Mouse (Mus musculus) kidney, adult 2 months (tissue): ENCODE data around the gene Plvap. TPM values are rescaled to one million over a fixed set of nuclear protein-coding genes. Genes with fewer than 3 reads are reported as not detected.
"Not testable (repeated sequence)": the region's sequence is repeated elsewhere in the genome, so short reads cannot be mapped to it uniquely, and the experiment has no call there.

Experiments used
- DNase-seq: peaks from one replicate; pipeline ENCODE4 v3.0.0; 2021
- H3K27ac ChIP-seq: fragments of 200-500 bp; 2 replicates; pipeline ENCODE4 v1.5.1; 2012; ENCODE audit warnings: low read depth, low read length, control low read depth, inconsistent platforms; ENCODE audit not compliant: insufficient read depth
- H3K27me3 ChIP-seq: fragments of 200-500 bp; replicated peaks from 2 replicates; pipeline ENCODE4 v1.6.1; 2012; ENCODE audit warnings: mild to moderate bottlenecking, moderate library complexity, low read length, inconsistent platforms; ENCODE audit not compliant: control insufficient read depth, insufficient read depth
- H3K36me3 ChIP-seq: fragments of 200-500 bp; 2 replicates; pipeline ENCODE4 v1.6.1; 2012; ENCODE audit warnings: mild to moderate bottlenecking, moderate library complexity, low read length, inconsistent platforms; ENCODE audit not compliant: control insufficient read depth, insufficient read depth
- H3K4me1 ChIP-seq: fragments of 200-500 bp; 2 replicates; pipeline ENCODE4 v1.6.1; 2011; ENCODE audit warnings: low read length; ENCODE audit not compliant: control insufficient read depth, insufficient read depth
- H3K4me3 ChIP-seq: fragments of 200-500 bp; 2 replicates; pipeline ENCODE4 v1.5.1; 2011; ENCODE audit warnings: mild to moderate bottlenecking, low read depth, low read length, control low read depth; ENCODE audit not compliant: insufficient read depth
- CTCF ChIP-seq: fragments of 200-500 bp; conservative IDR thresholded peaks from 2 replicates; pipeline ENCODE4 v1.5.1; 2011; ENCODE audit warnings: low read depth, mild to moderate bottlenecking, control low read depth, low read length, moderate library complexity, mixed read lengths; ENCODE audit not compliant: insufficient read depth, insufficient read length
- POLR2A ChIP-seq: fragments of 200-500 bp; IDR thresholded peaks from one replicate; pipeline ENCODE4 v1.6.1; 2011; ENCODE audit warnings: low read depth, low read length, control low read depth
- WGBS: fragments of 180-500 bp; shearing (Covaris S2); methylation state at CpG from one replicate; pipeline ENCODE4 v1.1.7; 2018; 5-methylcytosine and 5-hydroxymethylcytosine counted together
- polyA plus RNA-seq: library from polyadenylated mRNA; depleted of rRNA; stranded (reverse); fragments of >200 nt; gene quantifications from 2 replicates; pipeline ENCODE4 v1.2.3, GENCODE M21; 2012

The Plvap gene
- polyA plus RNA-seq, 1 experiment, result 502 TPM

- H3K4me1 ChIP-seq, result peaks cover 3% of the 10 kb centered on the region; the same call in 1 of the 2 replicates
- no peak overlapping the region for H3K4me3 ChIP-seq
- H3K27me3 ChIP-seq, result no peaks in the 10 kb centered on the region
- DNase-seq, result no peak
- WGBS, result 40% methylated on average over 6 of the region's 6 CpGs
- no peaks in the 10 kb centered on the region for H3K36me3 ChIP-seq
- H3K27ac ChIP-seq, result no peak overlapping the region
- TF ChIP-seq POLR2A, result no peak
- TF ChIP-seq CTCF, result no peak
Observed at GRCm38 (mm10) chr8:71526272-71526671, 14.7 kb upstream of the Plvap start.

DNA sequence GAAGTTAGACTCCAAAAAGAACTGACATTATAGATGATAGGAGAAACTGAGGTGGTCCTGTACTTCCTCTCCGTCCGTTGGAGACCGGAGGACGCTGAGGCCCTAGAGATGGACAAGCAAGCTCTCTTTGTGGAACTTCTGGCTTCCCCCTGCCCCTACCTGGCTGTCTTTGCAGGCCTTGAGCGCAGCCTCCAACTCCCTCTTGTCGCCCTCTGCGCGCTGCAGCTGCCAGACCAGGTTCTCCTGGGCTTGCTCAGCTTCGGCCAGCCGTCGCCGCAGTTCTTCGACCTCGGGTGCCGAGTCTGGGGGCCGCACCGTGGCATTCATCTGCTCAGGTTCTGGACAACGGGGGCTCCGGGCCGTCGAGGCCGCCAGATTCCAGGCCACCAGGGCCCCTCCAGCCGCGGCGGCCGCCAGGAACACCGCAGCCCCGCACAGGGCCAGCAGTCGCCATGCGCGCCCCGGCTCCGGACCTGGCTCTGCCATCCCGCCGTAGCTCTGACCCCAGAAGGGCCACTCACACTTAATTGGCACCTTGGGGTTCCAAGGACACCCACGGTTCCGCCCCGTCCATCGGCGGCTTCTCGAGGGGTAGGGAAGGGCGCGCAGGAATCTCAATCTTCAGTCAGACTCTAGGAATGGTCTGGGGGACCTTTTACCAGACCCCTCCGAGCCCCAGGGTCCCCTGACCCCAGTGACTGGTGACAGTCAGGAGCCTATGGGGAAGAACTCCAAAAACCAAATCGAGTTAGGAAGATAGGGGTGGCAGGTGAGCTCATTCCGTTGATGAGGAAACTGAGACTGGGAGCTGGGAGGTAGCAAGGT lies 13.9 kb upstream of the Plvap start, which contains the start of gene Ccdc194:
TSS of gene Ccdc194 (minus strand) at position 486 of the 825 bp plus-strand sequence.
- no peak for DNase-seq
- TF ChIP-seq CTCF, result no peak
- no peak for TF ChIP-seq POLR2A
- no peak within 1 kb of the TSS for H3K27ac ChIP-seq

GRCm38 (mm10) chr8:71521634-71522033 lies 10.1 kb upstream of the Plvap start:
- TF ChIP-seq POLR2A (no peak), CTCF (peak; percentile 98)
- Histone ChIP-seq H3K27ac (no peak overlapping the region), H3K4me1 (no peaks in the 10 kb centered on the region), H3K27me3 (no peaks in the 10 kb centered on the region), H3K36me3 (no peaks in the 10 kb centered on the region), H3K4me3 (no peak overlapping the region)
- WGBS, result 2% methylated on average over 17 of the region's 17 CpGs
- peak; percentile 95 for DNase-seq

More for the DNA sequence above, 13.9 kb upstream of the Plvap start, which contains the start of gene Ccdc194:
- H3K4me1 ChIP-seq, result peaks cover 3% of the 10 kb centered on the region; the same call in 1 of the 2 replicates
- H3K27me3 ChIP-seq, result no peaks in the 10 kb centered on the region
- H3K36me3 ChIP-seq, result no peaks in the 10 kb centered on the region
- 36% methylated on average over 46 of the region's 46 CpGs for WGBS
- no peak within 1 kb of the TSS for H3K4me3 ChIP-seq

GRCm38 (mm10) chr8:71519037-71519825 lies 7.7 kb upstream of the Plvap start:
- WGBS, result 29% methylated on average over 10 of the region's 10 CpGs
- not testable (repeated sequence) for H3K27me3 ChIP-seq, H3K4me1 ChIP-seq, H3K27ac ChIP-seq, H3K4me3 ChIP-seq, H3K36me3 ChIP-seq
- peak; percentile 71 for TF ChIP-seq CTCF
- DNase-seq, result peak; percentile 77

GRCm38 (mm10) chr8:71516786-71517185 lies 5.2 kb upstream of the Plvap start:
- Histone ChIP-seq H3K4me3 (no peak overlapping the region), H3K27ac (no peak overlapping the region), H3K4me1 (no peaks in the 10 kb centered on the region), H3K27me3 (no peaks in the 10 kb centered on the region), H3K36me3 (no peaks in the 10 kb centered on the region)
- no peak for TF ChIP-seq CTCF
- TF ChIP-seq POLR2A, result no peak
- WGBS, result 28% methylated on average over 6 of the region's 6 CpGs
- peak; percentile 84 for DNase-seq

- 0 out of 2 replicates have a peak, but pooled peaks have one; percentile 4 for TF ChIP-seq CTCF
- TF ChIP-seq POLR2A, result no peak
- 78% methylated on average over 5 of the region's 5 CpGs for whole genome bisulfite sequencing
- no peak overlapping the region for H3K27ac ChIP-seq
- H3K4me3 ChIP-seq, result no peak overlapping the region
- no peak for DNase-seq
- no peaks in the 10 kb centered on the region for H3K4me1 ChIP-seq
- H3K27me3 ChIP-seq, result no peaks in the 10 kb centered on the region
- H3K36me3 ChIP-seq, result no peaks in the 10 kb centered on the region
Observed at GRCm38 (mm10) chr8:71515043-71515442, 3.5 kb upstream of the Plvap start.
